Mouse (Mus musculus) embryonic facial prominence, embryonic 15.5 days (tissue): Measurements from ENCODE around the gene Zc3h8. TPM values are rescaled to one million over a fixed set of nuclear protein-coding genes. Genes with fewer than 3 reads are reported as not detected.

Source experiments
- ATAC-seq: fragments of 200-750 bp; cut with Nextera tagmentation; 2 replicates; pipeline ENCODE4 v1.8.0; 2017; ENCODE audit warnings: low read depth, moderate TSS enrichment; ENCODE audit not compliant: insufficient number of reproducible peaks, low FRiP score, low TSS enrichment
- H3K27ac ChIP-seq: fragments of 300-500 bp; sonication (generic); replicated peaks from 2 replicates; pipeline ENCODE4 v1.5.1; 2015; ENCODE audit warnings: mild to moderate bottlenecking, inconsistent platforms
- H3K27me3 ChIP-seq: fragments of 300-500 bp; sonication (generic); 2 replicates; pipeline ENCODE4 v1.6.1; 2015; ENCODE audit warnings: inconsistent platforms
- H3K36me3 ChIP-seq: fragments of 300-500 bp; sonication (generic); 2 replicates; pipeline ENCODE4 v1.6.1; 2015; ENCODE audit warnings: mild to moderate bottlenecking, inconsistent platforms
- H3K4me1 ChIP-seq: fragments of 300-500 bp; sonication (generic); 2 replicates; pipeline ENCODE4 v1.6.1; 2015; ENCODE audit warnings: inconsistent platforms
- H3K4me2 ChIP-seq: fragments of 300-500 bp; sonication (generic); replicated peaks from 2 replicates; pipeline ENCODE4 v1.6.1; 2015; ENCODE audit warnings: mild to moderate bottlenecking, inconsistent platforms
- H3K4me3 ChIP-seq: fragments of 300-500 bp; sonication (generic); replicated peaks from 2 replicates; pipeline ENCODE4 v1.5.1; 2015; ENCODE audit warnings: mild to moderate bottlenecking, inconsistent platforms
- H3K9ac ChIP-seq: fragments of 300-500 bp; sonication (generic); 2 replicates; pipeline ENCODE4 v1.6.1; 2015; ENCODE audit warnings: inconsistent platforms
- H3K9me3 ChIP-seq: fragments of 300-500 bp; sonication (generic); replicated peaks from 2 replicates; pipeline ENCODE4 v1.6.1; 2016; ENCODE audit warnings: inconsistent platforms
- WGBS: fragments of 180-500 bp; shearing (Covaris S2); methylation state at CpG from one replicate; pipeline ENCODE4 v1.1.7; 2015; 5-methylcytosine and 5-hydroxymethylcytosine counted together
- polyA plus RNA-seq: library from polyadenylated mRNA; unstranded; fragments of >200 nt; fragmentation: Nextera tagmentation; extraction: Ambion mirVana; gene quantifications from 2 replicates; pipeline ENCODE4 v1.2.1, GENCODE M21; 2015

The Zc3h8 gene
- polyA plus RNA-seq, result 6.4 and 6.8 TPM in 2 replicates

GRCm38 (mm10) chr2:128943538-128944528 is at the start of gene Zc3h8:
TSS of gene Zc3h8 (minus strand) at chr2:128944077.
- peak within 1 kb of the TSS; percentile 89 for H3K4me2 ChIP-seq
- H3K36me3 ChIP-seq, result no peaks in the 10 kb centered on the region
- WGBS, result 2% methylated on average over 65 of the region's 65 CpGs
- H3K4me1 ChIP-seq, result 0 out of 2 replicates have a peak, but pooled peaks cover 7% of the 10 kb centered on the region
- no peaks in the 10 kb centered on the region for H3K9me3 ChIP-seq
- no peaks in the 10 kb centered on the region for H3K27me3 ChIP-seq
- peak within 1 kb of the TSS; percentile 55 for H3K9ac ChIP-seq
- peak within 1 kb of the TSS; percentile 87 for H3K27ac ChIP-seq
- ATAC-seq, result peak; percentile 94
- peak within 1 kb of the TSS; percentile 75 for H3K4me3 ChIP-seq

- Histone ChIP-seq H3K4me1 (no peaks in the 10 kb centered on the region), H3K27ac (no peak overlapping the region), H3K27me3 (no peaks in the 10 kb centered on the region), H3K9me3 (no peaks in the 10 kb centered on the region), H3K9ac (no peak overlapping the region), H3K4me3 (no peak overlapping the region), H3K36me3 (no peaks in the 10 kb centered on the region), H3K4me2 (no peak overlapping the region)
- no peak for ATAC-seq
- 76% methylated on average over 3 of the region's 3 CpGs for WGBS
Observed at GRCm38 (mm10) chr2:128984746-128985145, 40.9 kb upstream of the Zc3h8 start.

- Histone ChIP-seq H3K36me3 (no peaks in the 10 kb centered on the region), H3K9me3 (no peaks in the 10 kb centered on the region), H3K4me1 (no peaks in the 10 kb centered on the region), H3K4me2 (no peak overlapping the region), H3K27ac (no peak overlapping the region), H3K27me3 (no peaks in the 10 kb centered on the region), H3K4me3 (no peak overlapping the region), H3K9ac (no peak overlapping the region)
- WGBS, result 62% methylated on average over 4 of the region's 4 CpGs
- no peak for ATAC-seq
Observed at GRCm38 (mm10) chr2:128975572-128975971, 31.7 kb upstream of the Zc3h8 start.

GRCm38 (mm10) chr2:128972301-128972700 is 28.4 kb upstream of the Zc3h8 start:
- no peaks in the 10 kb centered on the region for H3K9me3 ChIP-seq
- no peak overlapping the region for H3K4me3 ChIP-seq
- H3K4me2 ChIP-seq, result no peak overlapping the region
- no peaks in the 10 kb centered on the region for H3K36me3 ChIP-seq
- no peak overlapping the region for H3K9ac ChIP-seq
- no peak overlapping the region for H3K27ac ChIP-seq
- no peaks in the 10 kb centered on the region for H3K4me1 ChIP-seq
- ATAC-seq, result no peak
- H3K27me3 ChIP-seq, result no peaks in the 10 kb centered on the region

GRCm38 (mm10) chr2:128968475-128969083 is 24.7 kb upstream of the Zc3h8 start:
- Histone ChIP-seq H3K27ac (peak overlapping the region; percentile 100; the same call in 1 of the 2 replicates), H3K4me2 (peak overlapping the region; percentile 50)

GRCm38 (mm10) chr2:128967661-128968441 is 24.0 kb upstream of the Zc3h8 start, which contains the start of gene Gm10762:
TSS of gene Gm10762 (minus strand) at chr2:128967725.
- peak within 1 kb of the TSS; percentile 50 for H3K4me2 ChIP-seq
- peak within 1 kb of the TSS; percentile 94 for H3K4me3 ChIP-seq
- peak; percentile 83 for ATAC-seq
- peak within 1 kb of the TSS; percentile 100 for H3K9ac ChIP-seq
- no peaks in the 10 kb centered on the region for H3K9me3 ChIP-seq
- H3K4me1 ChIP-seq, result peaks cover 7% of the 10 kb centered on the region
- H3K27ac ChIP-seq, result peak within 1 kb of the TSS; percentile 100
- WGBS, result under 1% methylated on average over 80 of the region's 80 CpGs
- H3K36me3 ChIP-seq, result no peaks in the 10 kb centered on the region
- no peaks in the 10 kb centered on the region for H3K27me3 ChIP-seq

More at GRCm38 (mm10) chr2:128968475-128969083, 24.7 kb upstream of the Zc3h8 start:
- no peak for ATAC-seq
- H3K4me3 ChIP-seq, result peak overlapping the region; percentile 94
- no peaks in the 10 kb centered on the region for H3K9me3 ChIP-seq
- no peaks in the 10 kb centered on the region for H3K27me3 ChIP-seq
- H3K9ac ChIP-seq, result peak overlapping the region; percentile 100; the same call in 1 of the 2 replicates
- peaks cover 7% of the 10 kb centered on the region for H3K4me1 ChIP-seq
- no peaks in the 10 kb centered on the region for H3K36me3 ChIP-seq

GRCm38 (mm10) chr2:128966641-128967580 is 23.0 kb upstream of the Zc3h8 start, which contains the start of gene Zc3h6:
TSS of gene Zc3h6 (plus strand) at chr2:128967402.
- under 1% methylated on average over 65 of the region's 65 CpGs for WGBS
- Histone ChIP-seq H3K27ac (peak within 1 kb of the TSS; percentile 100), H3K4me3 (peak within 1 kb of the TSS; percentile 94), H3K4me1 (peaks cover 7% of the 10 kb centered on the region), H3K4me2 (peak within 1 kb of the TSS; percentile 50), H3K9me3 (no peaks in the 10 kb centered on the region), H3K36me3 (no peaks in the 10 kb centered on the region), H3K27me3 (no peaks in the 10 kb centered on the region), H3K9ac (peak within 1 kb of the TSS; percentile 100)
- peak; percentile 98 for ATAC-seq

GRCm38 (mm10) chr2:128966236-128966635 is 22.4 kb upstream of the Zc3h8 start:
- Histone ChIP-seq H3K27ac (no peak overlapping the region), H3K4me3 (peak overlapping the region; percentile 94), H3K9ac (no peak overlapping the region), H3K4me2 (peak overlapping the region; percentile 50), H3K36me3 (no peaks in the 10 kb centered on the region), H3K27me3 (no peaks in the 10 kb centered on the region), H3K4me1 (peaks cover 7% of the 10 kb centered on the region), H3K9me3 (no peaks in the 10 kb centered on the region)
- ATAC-seq, result no peak
- 11% methylated on average over 6 of the region's 6 CpGs for WGBS

- H3K27ac ChIP-seq, result peak overlapping the region; percentile 65; the same call in 1 of the 2 replicates
- H3K9ac ChIP-seq, result no peak overlapping the region
- peaks cover 7% of the 10 kb centered on the region for H3K4me1 ChIP-seq
- ATAC-seq, result no peak
- no peaks in the 10 kb centered on the region for H3K9me3 ChIP-seq
- no peak overlapping the region; the same call in 1 of the 2 replicates for H3K4me3 ChIP-seq
- peak overlapping the region; percentile 50 for H3K4me2 ChIP-seq
- H3K27me3 ChIP-seq, result no peaks in the 10 kb centered on the region
- H3K36me3 ChIP-seq, result no peaks in the 10 kb centered on the region
- WGBS, result 45% methylated on average over 5 of the region's 5 CpGs
Observed at GRCm38 (mm10) chr2:128965505-128966105, 21.7 kb upstream of the Zc3h8 start.

GRCm38 (mm10) chr2:128954186-128954585 is 10.3 kb upstream of the Zc3h8 start:
- Histone ChIP-seq H3K4me3 (no peak overlapping the region), H3K9ac (no peak overlapping the region), H3K27ac (no peak overlapping the region), H3K4me1 (no peaks in the 10 kb centered on the region), H3K4me2 (no peak overlapping the region), H3K27me3 (no peaks in the 10 kb centered on the region), H3K36me3 (no peaks in the 10 kb centered on the region), H3K9me3 (no peaks in the 10 kb centered on the region)
- no peak for ATAC-seq
